Mouse (Mus musculus): Measurements from ENCODE around the gene Rsrc1.
A peak's percentile ranks its signal among the peaks of the same experiment; 100 is the strongest.

GRCm38 (mm10) chr3:67352128-67352762 is 371.1 kb downstream of the Rsrc1 start:
- no peak for TF ChIP-seq POLR2A (IDR thresholded peaks at IDR 0.05; ENCODE audit: borderline replicate concordance, control insufficient read depth, low read depth, low read length)
- peak; percentile 34; the same call in 1 of the 2 replicates for TF ChIP-seq CTCF (IDR thresholded peaks at IDR 0.05; ENCODE audit: control insufficient read depth, insufficient read depth, low read length)

All from bone marrow, adult 2 months (tissue).